Mouse (Mus musculus) layer of hippocampus, adult 11-12 months (tissue): Measurements from ENCODE around the gene Itgad.
A peak's percentile ranks its signal among the peaks of the same experiment; 100 is the strongest.

Experiments
- DNase-seq: peaks from one replicate; pipeline ENCODE4 v3.0.0; 2022; ENCODE audit warnings: low spot score

The Itgad gene

GRCm38 (mm10) chr7:128180126-128180525 lies 25.9 kb downstream of the Itgad start:
- DNase-seq = peak; percentile 23

- no peak for DNase-seq
Observed at GRCm38 (mm10) chr7:128180546-128180945, 26.4 kb downstream of the Itgad start.

- no peak for DNase-seq
Observed at GRCm38 (mm10) chr7:128181691-128182090, 27.5 kb downstream of the Itgad start.

- no peak for DNase-seq
Observed at GRCm38 (mm10) chr7:128201607-128202006, 47.4 kb downstream of the Itgad start.

- DNase-seq = no peak
Observed at GRCm38 (mm10) chr7:128203071-128203470, 48.9 kb downstream of the Itgad start.

GRCm38 (mm10) chr7:128204179-128204578 lies 50.0 kb downstream of the Itgad start:
- DNase-seq = no peak

GRCm38 (mm10) chr7:128205695-128206094 lies 51.5 kb downstream of the Itgad start:
- no peak for DNase-seq

- DNase-seq = no peak
Observed at GRCm38 (mm10) chr7:128206152-128206551, 52.0 kb downstream of the Itgad start, which contains the start of gene Cox6a2. Gene Cox6a2 (minus strand): TSS chr7:128206387.

- DNase-seq = peak; percentile 35
Observed at GRCm38 (mm10) chr7:128208187-128208586, 54.0 kb downstream of the Itgad start.

GRCm38 (mm10) chr7:128209826-128210225 lies 55.6 kb downstream of the Itgad start:
- DNase-seq = no peak

GRCm38 (mm10) chr7:128219952-128220351 lies 65.8 kb downstream of the Itgad start:
- DNase-seq = no peak

GRCm38 (mm10) chr7:128220936-128221335 lies 66.8 kb downstream of the Itgad start:
- peak; percentile 34 for DNase-seq

GRCm38 (mm10) chr7:128231741-128232140 lies 77.6 kb downstream of the Itgad start:
- DNase-seq = no peak

- no peak for DNase-seq
Observed at GRCm38 (mm10) chr7:128234796-128235195, 80.6 kb downstream of the Itgad start.

- no peak for DNase-seq
Observed at GRCm38 (mm10) chr7:128235481-128235880, 81.3 kb downstream of the Itgad start.

- DNase-seq = no peak
Observed at GRCm38 (mm10) chr7:128236426-128236825, 82.2 kb downstream of the Itgad start.

GRCm38 (mm10) chr7:128236856-128237592 lies 82.8 kb downstream of the Itgad start, which contains the start of gene Armc5:
Gene Armc5 (plus strand): TSS chr7:128237342.
- peak; percentile 84 for DNase-seq

- no peak for DNase-seq
Observed at GRCm38 (mm10) chr7:128237593-128237926, 83.4 kb downstream of the Itgad start.

GRCm38 (mm10) chr7:128237927-128238778 lies 84.0 kb downstream of the Itgad start, which contains the start of gene 9130023H24Rik:
Gene 9130023H24Rik (minus strand): TSS chr7:128238031.
- peak; percentile 99 for DNase-seq

- DNase-seq = no peak
Observed at GRCm38 (mm10) chr7:128238991-128239390, 84.8 kb downstream of the Itgad start.

- DNase-seq = no peak
Observed at GRCm38 (mm10) chr7:128240131-128240784, 86.1 kb downstream of the Itgad start.

GRCm38 (mm10) chr7:128242331-128242730 lies 88.2 kb downstream of the Itgad start:
- no peak for DNase-seq
